Mouse (Mus musculus) heart, postnatal 0 days (tissue): ENCODE results near the gene Osbp2.

Experiments used
- CTCF ChIP-seq: IDR thresholded peaks from 2 replicates; pipeline ENCODE4 v1.5.1; 2016; ENCODE audit warnings: antibody characterized with exemption, control low read depth, low read depth
- EP300 ChIP-seq: IDR thresholded peaks from 2 replicates; pipeline ENCODE4 v1.6.1; 2016; ENCODE audit warnings: antibody characterized with exemption, low read depth

GRCm38 (mm10) chr11:3883711-3884110, 20.0 kb upstream of the Osbp2 start:
- TF ChIP-seq EP300 = no peak
- no peak for TF ChIP-seq CTCF
